Mouse (Mus musculus) midbrain, embryonic 12.5 days (tissue): ENCODE measurements at regions not wholly inside any gene's neighbourhood (a gene's known extent, or its start where the extent isn't known, plus 50 kb on each side); places are given as distances from the start of the nearest gene placed in this dataset.
A peak's percentile ranks its signal among the peaks of the same experiment; 100 is the strongest.
"Not testable (repeated sequence)": the region's sequence is repeated elsewhere in the genome, so short reads cannot be mapped to it uniquely, and the experiment has no call there.

Experiments used
- ATAC-seq: fragments of 200-750 bp; cut with Nextera tagmentation; 2 replicates; pipeline ENCODE4 v1.8.0; 2017; ENCODE audit warnings: low read depth, moderate TSS enrichment, moderate library complexity; ENCODE audit not compliant: low FRiP score
- H3K27ac ChIP-seq: fragments of 300-500 bp; sonication (generic); replicated peaks from 2 replicates; pipeline ENCODE4 v1.5.1; 2016; ENCODE audit warnings: mild to moderate bottlenecking
- H3K27me3 ChIP-seq: fragments of 300-500 bp; sonication (generic); 2 replicates; pipeline ENCODE4 v1.6.1; 2016; ENCODE audit warnings: mild to moderate bottlenecking
- H3K36me3 ChIP-seq: fragments of 300-500 bp; sonication (generic); 2 replicates; pipeline ENCODE4 v1.6.1; 2016
- H3K4me1 ChIP-seq: fragments of 300-500 bp; sonication (generic); 2 replicates; pipeline ENCODE4 v1.6.1; 2016
- H3K4me2 ChIP-seq: fragments of 300-500 bp; sonication (generic); replicated peaks from 2 replicates; pipeline ENCODE4 v1.6.1; 2016; ENCODE audit warnings: mild to moderate bottlenecking, moderate library complexity
- H3K4me3 ChIP-seq: fragments of 300-500 bp; sonication (generic); 2 replicates; pipeline ENCODE4 v1.5.1; 2016; ENCODE audit warnings: mild to moderate bottlenecking
- H3K9ac ChIP-seq: fragments of 300-500 bp; sonication (generic); replicated peaks from 2 replicates; pipeline ENCODE4 v1.6.1; 2016; ENCODE audit warnings: mild to moderate bottlenecking, moderate library complexity
- H3K9me3 ChIP-seq: fragments of 300-500 bp; sonication (generic); 2 replicates; pipeline ENCODE4 v1.6.1; 2016; ENCODE audit warnings: mild to moderate bottlenecking
- whole genome bisulfite sequencing: fragments of 180-500 bp; shearing (Covaris S2); methylation state at CpG from one replicate; pipeline ENCODE4 v1.1.7; 2016; 5-methylcytosine and 5-hydroxymethylcytosine counted together

DNA sequence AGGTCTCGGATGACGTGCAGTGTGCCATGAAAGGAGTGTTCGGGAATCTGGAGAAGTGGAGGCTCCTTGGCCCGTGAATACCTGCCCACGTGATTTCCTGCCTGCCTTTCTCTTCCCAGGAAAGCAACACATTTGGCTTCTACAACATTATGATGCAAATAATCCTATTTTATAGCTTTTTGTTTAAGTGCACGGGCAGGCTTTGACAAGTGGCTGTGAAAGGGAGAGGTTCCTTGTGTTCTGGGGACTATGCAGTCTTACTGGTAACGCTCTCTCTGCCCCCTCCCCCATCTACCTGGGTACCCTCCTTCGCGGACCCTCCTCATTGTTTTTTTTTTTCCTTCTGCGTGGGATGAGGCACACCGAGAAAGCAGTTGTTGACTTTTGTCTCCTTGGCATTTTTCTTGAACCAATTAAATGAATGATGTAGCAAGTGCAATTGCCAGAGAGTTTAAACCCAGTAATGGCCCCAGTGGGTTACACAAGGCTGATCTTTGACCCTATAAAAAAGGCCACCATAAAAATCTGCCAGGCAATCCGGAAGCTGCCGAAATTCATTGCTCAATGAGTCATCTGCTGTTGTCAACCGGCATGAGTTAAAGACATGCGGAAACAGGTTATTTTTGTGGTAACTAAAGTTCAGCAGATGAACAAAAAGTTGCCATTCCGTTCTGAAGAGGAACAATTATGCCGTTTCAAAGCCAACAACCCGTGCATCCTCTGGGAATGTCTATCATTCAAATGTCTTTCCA lies 90.7 kb downstream of the Dusp6 start:
- Histone ChIP-seq H3K36me3 (no peaks in the 10 kb centered on the region), H3K9ac (no peak overlapping the region), H3K9me3 (no peaks in the 10 kb centered on the region), H3K4me1 (peaks cover 7% of the 10 kb centered on the region; the same call in 1 of the 2 replicates), H3K4me3 (no peak overlapping the region), H3K4me2 (no peak overlapping the region), H3K27ac (no peak overlapping the region), H3K27me3 (no peaks in the 10 kb centered on the region)
- 55% methylated on average over 18 of the region's 18 CpGs for whole genome bisulfite sequencing
- ATAC-seq, result 0 out of 2 replicates have a peak, but pooled peaks have one; percentile 19

DNA sequence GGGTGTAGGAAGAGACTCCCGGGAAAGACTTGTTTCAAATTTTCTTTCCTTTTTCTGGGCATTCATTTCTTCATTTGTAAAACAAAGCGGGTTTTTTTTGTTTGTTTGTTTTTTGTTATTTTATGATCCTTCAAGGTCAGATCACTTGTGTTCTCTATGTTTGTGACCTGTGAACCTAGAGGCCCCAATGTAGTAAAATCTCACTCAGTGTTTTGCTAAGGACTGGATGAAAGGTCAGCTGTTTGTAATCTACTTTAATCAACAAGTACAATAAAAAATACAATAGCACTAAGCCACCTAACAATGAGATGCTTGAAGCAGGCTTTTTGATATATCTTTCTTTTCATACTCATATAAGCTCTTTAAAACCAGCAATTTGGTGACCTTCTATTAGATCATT lies 91.3 kb downstream of the Dusp6 start:
- WGBS, result 89% methylated on average over 2 of the region's 2 CpGs

DNA sequence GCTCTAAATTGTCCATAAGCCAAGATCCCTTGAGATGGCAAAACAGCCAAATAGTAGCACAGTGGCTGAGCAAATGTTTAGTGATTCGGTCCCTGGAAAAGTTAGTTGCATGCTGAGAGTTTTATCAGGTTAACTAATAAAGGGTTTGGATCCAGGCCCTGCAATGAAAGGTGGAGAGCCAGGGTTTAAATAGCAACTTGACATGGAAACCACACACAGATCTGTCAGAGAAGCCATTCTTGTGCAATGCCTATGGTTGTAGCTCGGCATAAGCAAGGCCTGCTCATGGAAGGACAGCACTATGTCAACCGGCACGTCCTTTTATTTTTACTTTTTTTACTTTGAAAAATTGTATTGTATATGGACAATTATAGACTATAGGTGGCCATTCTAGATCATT lies 92.3 kb downstream of the Dusp6 start:
- 85% methylated on average over 4 of the region's 4 CpGs for WGBS
- H3K27ac ChIP-seq, result no peak overlapping the region

More for the DNA sequence above, 91.3 kb downstream of the Dusp6 start:
- H3K27ac ChIP-seq, result no peak overlapping the region
- no peaks in the 10 kb centered on the region for H3K27me3 ChIP-seq
- H3K4me3 ChIP-seq, result no peak overlapping the region
- H3K4me1 ChIP-seq, result peaks cover 10% of the 10 kb centered on the region; the same call in 1 of the 2 replicates
- no peaks in the 10 kb centered on the region for H3K9me3 ChIP-seq
- H3K36me3 ChIP-seq, result no peaks in the 10 kb centered on the region
- no peak overlapping the region for H3K9ac ChIP-seq
- H3K4me2 ChIP-seq, result no peak overlapping the region
- no peak for ATAC-seq

DNA sequence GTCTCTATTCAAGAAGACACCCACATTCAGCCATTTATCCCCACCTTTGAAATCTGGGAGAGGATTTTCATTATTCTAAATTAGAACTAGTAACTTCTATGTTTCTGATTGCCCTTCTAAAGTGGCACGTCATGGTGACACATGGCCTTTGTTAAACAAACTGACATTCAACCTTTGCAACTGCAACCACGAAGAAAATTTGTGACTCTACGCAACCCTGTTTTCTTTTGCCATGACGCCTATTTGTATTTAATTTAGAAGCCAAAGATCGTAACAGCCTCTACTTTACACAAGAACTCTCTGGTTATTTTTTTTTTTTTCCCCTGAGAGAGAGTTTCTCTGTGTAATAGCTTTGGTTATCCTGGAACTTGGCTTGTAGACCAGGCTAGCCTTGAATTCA lies 93.2 kb downstream of the Dusp6 start:
- Histone ChIP-seq H3K36me3 (no peaks in the 10 kb centered on the region), H3K4me3 (no peak overlapping the region), H3K9me3 (no peaks in the 10 kb centered on the region), H3K4me1 (peaks cover 10% of the 10 kb centered on the region; the same call in 1 of the 2 replicates), H3K27ac (no peak overlapping the region), H3K9ac (no peak overlapping the region), H3K27me3 (no peaks in the 10 kb centered on the region), H3K4me2 (no peak overlapping the region)
- WGBS, result 80% methylated on average over 5 of the region's 5 CpGs
- no peak for ATAC-seq

More for the DNA sequence above, 92.3 kb downstream of the Dusp6 start:
- Histone ChIP-seq H3K4me2 (no peak overlapping the region), H3K36me3 (no peaks in the 10 kb centered on the region), H3K9me3 (no peaks in the 10 kb centered on the region), H3K9ac (no peak overlapping the region), H3K27me3 (no peaks in the 10 kb centered on the region), H3K4me3 (no peak overlapping the region), H3K4me1 (peaks cover 10% of the 10 kb centered on the region; the same call in 1 of the 2 replicates)
- no peak for ATAC-seq

DNA sequence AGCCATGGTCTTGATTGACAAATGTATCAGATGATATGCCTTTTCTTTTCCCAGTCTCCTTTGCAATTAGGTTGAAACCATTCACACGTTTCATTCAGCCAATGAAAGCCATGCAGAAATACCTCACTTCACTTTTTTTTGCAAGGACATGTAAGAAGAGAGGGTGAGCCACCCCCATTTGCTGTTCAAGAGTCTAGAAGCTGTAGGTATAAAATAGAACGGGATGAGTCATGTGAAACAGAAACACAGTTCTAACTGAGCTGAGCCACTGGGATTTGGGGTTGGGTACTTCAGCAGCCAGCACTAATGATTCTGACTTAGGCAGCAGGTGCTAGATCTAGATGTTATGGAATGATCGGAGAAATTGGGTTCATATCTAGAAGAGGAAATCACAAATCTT lies 93.9 kb downstream of the Dusp6 start:
- H3K36me3 ChIP-seq, result no peaks in the 10 kb centered on the region
- H3K27ac ChIP-seq, result no peak overlapping the region
- H3K9ac ChIP-seq, result no peak overlapping the region
- no peak for ATAC-seq
- H3K9me3 ChIP-seq, result no peaks in the 10 kb centered on the region
- H3K4me3 ChIP-seq, result no peak overlapping the region
- WGBS, result 84% methylated on average over 3 of the region's 3 CpGs
- no peaks in the 10 kb centered on the region for H3K27me3 ChIP-seq
- no peak overlapping the region for H3K4me2 ChIP-seq
- H3K4me1 ChIP-seq, result peaks cover 10% of the 10 kb centered on the region; the same call in 1 of the 2 replicates

DNA sequence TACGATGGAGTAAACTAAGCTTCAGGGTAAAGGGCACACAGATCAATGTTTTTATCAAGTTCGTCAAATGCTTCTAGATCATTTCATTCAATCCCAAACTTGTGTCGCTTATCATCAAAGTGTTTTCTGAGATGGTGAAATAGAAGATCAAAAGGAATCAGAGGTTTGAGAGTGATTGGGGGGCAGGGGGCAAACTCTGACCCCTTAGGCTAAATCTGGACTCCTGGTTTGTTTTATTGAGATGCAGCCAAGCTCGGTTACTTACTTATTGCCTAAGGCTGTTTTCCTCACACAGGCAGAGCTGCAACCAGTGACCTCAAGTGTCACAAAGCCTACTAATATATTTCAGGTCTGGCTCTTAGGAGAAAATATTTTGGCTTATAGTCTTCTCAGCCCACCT lies 94.3 kb downstream of the Dusp6 start:
- Histone ChIP-seq H3K36me3 (no peaks in the 10 kb centered on the region), H3K4me2 (no peak overlapping the region), H3K9ac (no peak overlapping the region), H3K4me1 (peaks cover 10% of the 10 kb centered on the region; the same call in 1 of the 2 replicates), H3K27ac (no peak overlapping the region), H3K4me3 (no peak overlapping the region), H3K27me3 (no peaks in the 10 kb centered on the region), H3K9me3 (no peaks in the 10 kb centered on the region)
- WGBS, result 73% methylated on average over 4 of the region's 4 CpGs
- ATAC-seq, result no peak

DNA sequence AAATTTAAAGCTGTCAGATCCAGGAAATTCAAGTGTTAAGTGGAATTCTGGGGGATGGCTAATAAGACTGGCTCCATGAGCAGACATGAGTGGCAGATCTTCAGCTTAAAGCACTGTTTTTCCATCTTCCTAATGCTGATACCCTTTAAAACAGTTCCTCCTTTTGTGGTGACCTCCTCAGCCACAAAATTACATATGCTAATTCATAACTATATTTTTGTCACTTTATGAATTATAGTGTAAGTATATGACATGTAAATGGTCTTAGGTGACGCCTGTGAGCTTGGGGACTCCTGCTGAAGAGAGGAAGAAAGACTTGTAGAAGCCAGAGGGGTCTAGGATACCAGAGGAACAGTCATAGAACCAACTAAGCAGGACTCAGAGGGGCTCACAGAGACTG lies 95.2 kb downstream of the Dusp6 start:
- 81% methylated on average over 1 of the region's 1 CpGs for WGBS
- Histone ChIP-seq H3K4me3 (no peak overlapping the region), H3K27ac (no peak overlapping the region), H3K4me2 (no peak overlapping the region), H3K4me1 (peaks cover 9% of the 10 kb centered on the region; the same call in 1 of the 2 replicates), H3K9me3 (no peaks in the 10 kb centered on the region), H3K9ac (no peak overlapping the region), H3K27me3 (no peaks in the 10 kb centered on the region), H3K36me3 (no peaks in the 10 kb centered on the region)
- ATAC-seq, result no peak

DNA sequence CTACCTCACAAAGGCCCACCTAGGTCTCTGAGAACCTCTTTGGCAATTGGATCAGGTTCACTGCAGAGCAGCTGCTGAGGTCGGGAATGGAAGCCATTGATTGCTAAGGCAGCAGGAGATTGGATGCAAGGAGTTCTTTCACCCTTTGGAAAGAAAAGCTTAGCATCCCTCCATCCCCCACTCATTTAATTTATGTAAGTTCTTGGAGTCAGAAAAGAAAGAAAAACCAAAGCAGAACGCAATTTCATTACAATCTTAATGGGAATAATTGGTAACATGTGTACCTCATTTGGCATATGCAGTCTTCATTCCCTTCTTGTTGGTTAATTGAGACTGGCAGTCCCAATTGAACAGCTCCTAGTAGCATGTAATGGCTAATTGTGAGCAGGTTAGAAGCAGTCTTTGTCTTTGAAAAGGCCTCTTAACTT lies 96.4 kb downstream of the Dusp6 start:
- H3K4me2 ChIP-seq, result no peak overlapping the region
- peaks cover 3% of the 10 kb centered on the region; the same call in 1 of the 2 replicates for H3K4me1 ChIP-seq
- no peak for ATAC-seq

DNA sequence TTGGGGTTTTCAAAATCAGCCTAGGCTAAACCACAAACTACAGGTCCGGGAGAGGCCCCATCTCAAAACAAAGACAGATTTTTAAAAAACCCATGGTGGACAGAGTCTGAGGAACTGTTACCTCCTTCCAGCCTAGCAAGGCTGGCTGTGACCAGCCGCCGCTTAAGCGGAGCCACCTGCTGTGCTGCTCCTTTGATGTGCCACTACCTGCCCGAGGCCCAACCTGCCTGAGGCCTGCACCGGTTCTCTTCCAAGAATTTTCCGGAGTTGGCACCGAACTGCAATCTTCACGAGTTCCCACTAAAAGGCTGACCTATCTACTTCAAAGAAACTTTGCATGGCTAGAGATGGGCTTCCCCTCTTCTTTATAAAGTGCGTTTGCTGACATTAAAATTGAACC lies 97.6 kb downstream of the Dusp6 start:
- ATAC-seq, H3K9ac ChIP-seq, H3K27me3 ChIP-seq, H3K9me3 ChIP-seq, H3K27ac ChIP-seq, H3K4me1 ChIP-seq, H3K4me2 ChIP-seq, H3K36me3 ChIP-seq, H3K4me3 ChIP-seq: not testable (repeated sequence)
- 64% methylated on average over 10 of the region's 10 CpGs for WGBS

More for the DNA sequence above, 96.4 kb downstream of the Dusp6 start:
- H3K9ac ChIP-seq, result no peak overlapping the region
- no peak overlapping the region for H3K4me3 ChIP-seq
- WGBS, result 50% methylated on average over 2 of the region's 2 CpGs
- no peaks in the 10 kb centered on the region for H3K36me3 ChIP-seq
- H3K9me3 ChIP-seq, result no peaks in the 10 kb centered on the region
- H3K27ac ChIP-seq, result no peak overlapping the region
- no peaks in the 10 kb centered on the region for H3K27me3 ChIP-seq

DNA sequence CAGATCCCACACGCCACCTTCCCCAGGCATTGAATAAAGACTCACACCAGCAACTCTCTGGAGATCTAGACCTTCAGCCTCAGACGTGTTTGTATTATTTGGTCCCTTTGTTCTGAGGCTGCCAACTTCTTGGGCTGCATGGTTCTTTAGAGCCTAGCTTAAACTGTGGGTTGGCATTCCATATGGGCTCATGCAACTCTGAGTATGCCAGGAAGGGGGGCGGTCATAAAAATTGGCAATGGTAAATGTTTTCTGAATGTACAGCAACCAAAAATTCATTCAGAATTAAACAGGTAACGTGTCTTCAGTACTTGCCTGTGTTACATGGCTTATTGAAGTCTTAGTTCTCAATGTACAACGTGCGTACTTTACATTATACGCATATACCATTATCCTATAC lies 103.1 kb downstream of the Dusp6 start:
- no peaks in the 10 kb centered on the region for H3K36me3 ChIP-seq
- H3K4me3 ChIP-seq, result no peak overlapping the region
- no peaks in the 10 kb centered on the region for H3K9me3 ChIP-seq
- H3K4me2 ChIP-seq, result no peak overlapping the region
- no peak for ATAC-seq
- no peaks in the 10 kb centered on the region; the same call in 1 of the 2 replicates for H3K4me1 ChIP-seq
- H3K27ac ChIP-seq, result no peak overlapping the region
- H3K27me3 ChIP-seq, result no peaks in the 10 kb centered on the region
- H3K9ac ChIP-seq, result no peak overlapping the region
- 87% methylated on average over 7 of the region's 7 CpGs for WGBS

DNA sequence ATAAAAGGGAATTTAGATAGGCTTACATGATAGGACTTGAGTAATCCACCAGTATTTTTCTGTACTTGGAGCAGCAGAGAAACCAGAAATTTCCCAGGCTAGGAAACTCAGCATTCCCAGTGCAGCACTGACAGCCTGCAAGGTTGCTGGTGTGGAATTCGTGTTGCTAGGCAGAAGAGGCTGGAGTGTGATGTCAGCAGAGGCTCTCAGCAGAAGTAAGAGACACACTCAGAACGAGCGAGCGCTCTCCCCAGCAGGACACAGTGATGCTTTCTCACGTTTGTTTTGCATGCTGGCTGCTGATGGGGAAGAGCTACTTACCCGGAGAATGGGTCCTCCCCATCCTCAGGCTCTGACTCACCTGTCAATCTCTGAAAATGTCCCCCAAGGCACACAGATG lies 104.7 kb downstream of the Dusp6 start:
- H3K4me1 ChIP-seq, result no peaks in the 10 kb centered on the region; the same call in 1 of the 2 replicates
- no peak overlapping the region for H3K4me3 ChIP-seq
- no peak for ATAC-seq
- H3K9ac ChIP-seq, result no peak overlapping the region
- H3K9me3 ChIP-seq, result no peaks in the 10 kb centered on the region
- no peak overlapping the region for H3K27ac ChIP-seq
- WGBS, result 31% methylated on average over 6 of the region's 6 CpGs
- no peak overlapping the region for H3K4me2 ChIP-seq
- H3K36me3 ChIP-seq, result no peaks in the 10 kb centered on the region
- H3K27me3 ChIP-seq, result no peaks in the 10 kb centered on the region

DNA sequence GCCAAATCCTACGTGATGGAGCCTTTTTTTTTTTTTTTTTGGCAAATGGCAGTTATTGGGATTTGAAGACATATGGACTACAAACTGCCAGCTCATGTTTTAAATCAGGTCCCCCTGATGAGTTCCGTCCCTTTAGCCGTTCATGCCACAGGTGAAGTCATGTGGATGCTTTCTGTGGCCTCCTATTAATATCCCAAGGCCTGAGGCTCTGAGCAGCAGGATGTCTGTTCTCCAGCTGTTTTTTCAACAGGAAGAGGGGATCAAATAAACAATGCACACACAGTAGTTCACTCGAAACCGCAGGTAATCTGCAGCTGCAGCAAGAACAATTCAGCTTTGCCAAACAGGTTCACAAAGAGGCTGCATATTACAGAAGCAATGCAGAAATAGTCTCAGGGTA lies 112.1 kb downstream of the Dusp6 start:
- no peaks in the 10 kb centered on the region for H3K4me1 ChIP-seq
- no peak overlapping the region for H3K4me3 ChIP-seq
- no peak overlapping the region for H3K9ac ChIP-seq
- no peak for ATAC-seq
- H3K4me2 ChIP-seq, result no peak overlapping the region
- no peaks in the 10 kb centered on the region for H3K36me3 ChIP-seq
- H3K27me3 ChIP-seq, result no peaks in the 10 kb centered on the region
- no peaks in the 10 kb centered on the region for H3K9me3 ChIP-seq
- WGBS, result 66% methylated on average over 5 of the region's 5 CpGs
- no peak overlapping the region for H3K27ac ChIP-seq
